12 mouse cellular contexts compared by ENCODE assay signal in the genomic region with DNA sequence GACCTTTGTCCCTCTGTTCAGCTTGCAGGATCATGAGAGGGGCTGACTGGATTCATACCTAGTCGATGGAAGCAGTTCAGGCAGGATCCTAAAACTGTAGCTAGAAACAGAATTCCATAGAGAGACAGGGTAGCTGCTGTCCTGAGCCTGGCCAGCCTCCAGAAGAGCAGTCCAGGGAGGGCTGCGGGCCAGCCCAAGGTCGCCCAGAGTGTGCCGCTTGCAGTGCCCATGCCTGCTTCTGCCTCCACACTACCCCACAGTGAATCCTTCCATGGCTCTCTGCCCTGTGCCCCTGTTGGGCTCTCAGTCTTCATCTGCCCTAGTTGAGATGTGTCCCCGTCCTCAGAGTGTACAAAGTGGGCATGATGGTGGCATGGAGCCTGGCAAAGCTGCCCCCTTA. TPM values are rescaled to one million over a fixed set of nuclear protein-coding genes. Genes with fewer than 3 reads are reported as not detected.
DNase-seq lines count a peak whose midpoint lies in the region; ATAC-seq and TF ChIP-seq lines count a peak whose summit lies in the region.
"Had no signal": no experiment of that assay in that cellular context is flagged by ENCODE, and none has a peak within 500 bp of the region (broad histone marks: within the 10 kb centered on the region; RNA-seq: fewer than 3 reads in every experiment).

No protein-coding gene starts in this region.

- no peak overlapping the region for H3K9ac ChIP-seq in kidney, embryonic 15.5 days
- H3K9ac ChIP-seq: limb, embryonic 15.5 days; neural tube, embryonic 13.5 days had no signal

- peaks cover 21% of the 10 kb centered on the region for H3K4me1 ChIP-seq in kidney, adult 2 months (ENCODE audit: control insufficient read depth, insufficient read depth, low read length)
- peaks cover 21% of the 10 kb centered on the region for H3K4me1 ChIP-seq in kidney, embryonic 15.5 days

- H3K27me3 ChIP-seq in kidney, adult 2 months (replicated peaks; ENCODE audit: control insufficient read depth, insufficient read depth, low read length): no peaks in the 10 kb centered on the region
- H3K27me3 ChIP-seq in kidney, embryonic 15.5 days: peaks cover 10% of the 10 kb centered on the region
- H3K27me3 ChIP-seq: limb, embryonic 15.5 days; neural tube, embryonic 13.5 days had no signal

- no peak overlapping the region for H3K4me3 ChIP-seq in kidney, adult 2 months (ENCODE audit: insufficient read depth, low read depth, low read length)
- H3K4me3 ChIP-seq in kidney, embryonic 15.5 days (replicated peaks): no peak overlapping the region
- H3K4me3 ChIP-seq: limb, embryonic 15.5 days; neural tube, embryonic 13.5 days had no signal

- H3K9me3 ChIP-seq in kidney, embryonic 15.5 days (replicated peaks): no peaks in the 10 kb centered on the region
- H3K9me3 ChIP-seq: limb, embryonic 15.5 days; neural tube, embryonic 13.5 days had no signal

- 34% methylated on average over 5 of the region's 5 CpGs for WGBS in kidney, adult 2 months
- WGBS in kidney, embryonic 15.5 days: 76% methylated on average over 5 of the region's 5 CpGs

- no peak for TF ChIP-seq POLR2A in kidney, adult 2 months (IDR thresholded peaks at IDR 0.05; ENCODE audit: low read depth, low read length)

- intact Hi-C loops in heart, postnatal 10 days (cut with DNase I): no loop called here

- H3K27ac ChIP-seq in kidney, adult 2 months (ENCODE audit: insufficient read depth, low read depth, low read length): peak overlapping the region; percentile 40
- no peak overlapping the region for H3K27ac ChIP-seq in kidney, embryonic 15.5 days
- H3K27ac ChIP-seq: kidney, postnatal 0 days; limb, embryonic 15.5 days; neural tube, embryonic 13.5 days had no signal

- H3K36me3 ChIP-seq in kidney, adult 2 months (ENCODE audit: control insufficient read depth, insufficient read depth, low read length): no peaks in the 10 kb centered on the region
- no peaks in the 10 kb centered on the region for H3K36me3 ChIP-seq in kidney, embryonic 15.5 days
- H3K36me3 ChIP-seq: limb, embryonic 15.5 days; neural tube, embryonic 13.5 days had no signal

- H3K4me2 ChIP-seq in kidney, embryonic 15.5 days: no peak overlapping the region
- H3K4me2 ChIP-seq: limb, embryonic 15.5 days; neural tube, embryonic 13.5 days had no signal

- ATAC-seq in cerebellum, adult (ENCODE audit: insufficient number of reproducible peaks, low FRiP score, low TSS enrichment): peak; percentile 56
- no peak for ATAC-seq in kidney, embryonic 15.5 days (replicated peaks; ENCODE audit: low FRiP score)

- TF ChIP-seq CTCF in kidney, adult 2 months (conservative IDR thresholded peaks at IDR 0.05; ENCODE audit: insufficient read depth, insufficient read length, low read depth, low read length): no peak

- no peak for DNase-seq in cerebellum, postnatal 4 days (ENCODE audit: low spot score in 2 of 2)
- DNase-seq in kidney, adult 2 months: peak; percentile 83
- peak; percentile 80 for DNase-seq in adrenal gland, postnatal 14 days
- DNase-seq in heart, postnatal 10 days: peak; percentile 58 to 65
- DNase-seq in spleen, postnatal 14 days (ENCODE audit: low spot score in 2 of 2): no peak
- DNase-seq in spleen, postnatal 4 days (ENCODE audit: low spot score in 2 of 2): no peak

RNA-seq across cellular contexts. Expression of gene Rtn4r, which starts 7.8 kb away (rescaled TPM):
- 18.9 and 26.7 TPM in 2 replicates for polyA plus RNA-seq in kidney, adult 2 months (2012; rRNA removed)
- polyA plus RNA-seq in kidney, embryonic 15.5 days (2015; fragmentation: Nextera tagmentation; extraction: Ambion mirVana): 2.6 and 3.6 TPM in 2 replicates
- 0.33 and 0.86 TPM in 2 replicates for total RNA-seq in adrenal gland, postnatal 14 days (2021)
- 1 to 10 TPM; 7.7 to 7.9 TPM for total RNA-seq in heart, postnatal 10 days (2021)
- total RNA-seq: MEL had no signal

RNA-seq across cellular contexts. Expression of gene Prodh, which starts 45.2 kb away (rescaled TPM):
- polyA plus RNA-seq in kidney, adult 2 months (2012; rRNA removed): 397 and 415 TPM in 2 replicates
- polyA plus RNA-seq in kidney, embryonic 15.5 days (2015; fragmentation: Nextera tagmentation; extraction: Ambion mirVana): 19.5 and 20.5 TPM in 2 replicates
- 37.6 and 37.9 TPM in 2 replicates for total RNA-seq in adrenal gland, postnatal 14 days (2021)
- 10 to 100 TPM in 1 of 2 experiments, 1 to 10 TPM in 1; 6.4 to 11.4 TPM for total RNA-seq in heart, postnatal 10 days (2021)

Comparison
In these comparisons a context has a peak if more than half of its experiments do, and no peak if none do; other contexts are left out.
1. DNase-seq: peak in kidney, adult 2 months (single experiment), adrenal gland, postnatal 14 days (single experiment) and heart, postnatal 10 days (2 of 2); none in cerebellum, postnatal 4 days (0 of 2), spleen, postnatal 14 days (0 of 2) and spleen, postnatal 4 days (0 of 2).